Mouse (Mus musculus) CD4-positive, CD25-positive, alpha-beta regulatory T cell, adult 2 months (primary cell): ENCODE measurements around the gene Elmo3.

Experiments
- DNase-seq: peaks from one replicate; pipeline ENCODE4 v3.0.0-alpha.2; 2012; ENCODE audit warnings: low read depth, low spot score

The Elmo3 gene

DNA sequence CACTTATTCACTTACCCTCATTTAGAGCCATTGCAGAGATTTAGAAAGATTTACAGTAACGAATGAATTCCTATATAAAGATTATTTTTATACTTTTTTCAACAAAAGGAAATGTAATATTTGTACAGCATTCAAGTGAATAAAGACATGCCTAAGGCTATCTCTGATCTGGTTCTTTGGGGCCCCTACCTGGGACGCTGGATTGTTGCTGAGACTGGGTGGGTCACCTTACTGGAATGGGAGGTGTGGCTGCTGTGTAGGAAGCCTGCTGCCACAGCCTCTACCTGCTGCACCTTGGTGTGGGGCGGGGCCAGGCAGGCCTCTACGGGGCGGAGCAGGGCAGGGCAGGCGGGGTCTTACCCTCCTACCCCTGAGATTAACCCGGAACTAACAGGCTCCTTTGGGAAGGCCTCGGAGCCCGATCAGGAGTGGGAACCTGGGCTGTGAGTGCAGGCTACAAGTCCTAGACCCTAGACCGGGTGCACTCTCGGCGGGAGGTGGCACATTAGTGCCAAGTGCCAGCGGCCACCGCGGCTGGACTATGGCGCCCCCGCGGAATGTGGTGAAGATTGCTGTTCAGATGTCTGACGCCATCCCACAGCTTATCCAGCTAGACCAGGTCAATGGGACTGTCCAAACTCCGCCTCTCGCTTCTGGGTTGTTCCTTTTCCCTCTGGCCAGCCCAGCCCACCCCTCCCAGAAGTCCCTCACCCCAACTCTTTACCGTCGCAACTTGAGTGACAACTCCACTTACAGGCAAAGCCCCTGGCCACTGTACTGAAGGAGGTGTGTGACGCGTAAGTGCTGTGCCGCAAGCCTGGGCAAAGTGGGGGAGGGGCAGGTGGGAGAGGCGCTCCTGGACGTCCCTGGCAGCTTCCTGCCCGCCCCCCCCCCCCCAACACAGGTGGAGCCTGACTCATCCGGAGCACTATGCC, at the start of gene Elmo3:
Elmo3 (plus strand) TSS at position 391 of the 935 bp plus-strand sequence.
- peak; percentile 68 for DNase-seq

DNA sequence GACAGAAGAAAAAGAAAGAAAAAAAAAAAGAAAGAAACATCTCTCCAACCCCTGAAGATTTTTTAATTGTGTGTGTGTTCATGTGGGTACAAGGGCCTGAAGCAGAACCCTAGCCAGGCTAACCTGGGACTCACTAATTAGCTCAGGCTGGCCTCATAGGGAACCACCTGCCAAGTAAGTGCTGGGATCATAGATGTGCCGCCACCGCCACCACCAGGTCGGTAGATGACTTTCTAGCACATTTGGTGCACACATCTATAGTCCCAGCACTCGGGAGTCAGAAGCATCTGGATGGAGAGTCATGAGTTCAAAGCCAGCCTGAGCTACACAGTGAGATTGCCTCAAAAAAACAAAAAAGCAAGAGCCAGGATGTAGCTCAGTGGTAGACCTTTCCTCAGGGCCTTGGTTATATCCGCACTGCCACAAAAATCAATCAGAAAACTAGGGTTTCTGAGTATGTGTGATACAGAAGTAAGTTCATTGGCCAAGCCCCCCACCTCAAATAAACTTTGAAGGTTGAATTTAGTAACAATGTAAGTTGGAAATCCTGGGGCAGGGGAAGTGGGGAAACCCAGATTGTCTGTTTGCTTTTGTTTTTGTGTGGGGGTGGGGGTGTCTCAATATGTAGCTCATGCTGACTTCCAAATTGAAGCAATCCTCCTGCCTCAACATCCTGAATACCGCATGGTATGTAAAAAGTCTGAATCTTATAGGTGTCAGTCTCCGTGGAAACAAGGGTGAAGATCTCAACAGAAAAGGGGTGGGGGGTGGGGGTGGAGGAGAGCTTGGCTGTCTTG, 47.9 kb upstream of the Elmo3 start:
- DNase-seq, result no peak

DNA sequence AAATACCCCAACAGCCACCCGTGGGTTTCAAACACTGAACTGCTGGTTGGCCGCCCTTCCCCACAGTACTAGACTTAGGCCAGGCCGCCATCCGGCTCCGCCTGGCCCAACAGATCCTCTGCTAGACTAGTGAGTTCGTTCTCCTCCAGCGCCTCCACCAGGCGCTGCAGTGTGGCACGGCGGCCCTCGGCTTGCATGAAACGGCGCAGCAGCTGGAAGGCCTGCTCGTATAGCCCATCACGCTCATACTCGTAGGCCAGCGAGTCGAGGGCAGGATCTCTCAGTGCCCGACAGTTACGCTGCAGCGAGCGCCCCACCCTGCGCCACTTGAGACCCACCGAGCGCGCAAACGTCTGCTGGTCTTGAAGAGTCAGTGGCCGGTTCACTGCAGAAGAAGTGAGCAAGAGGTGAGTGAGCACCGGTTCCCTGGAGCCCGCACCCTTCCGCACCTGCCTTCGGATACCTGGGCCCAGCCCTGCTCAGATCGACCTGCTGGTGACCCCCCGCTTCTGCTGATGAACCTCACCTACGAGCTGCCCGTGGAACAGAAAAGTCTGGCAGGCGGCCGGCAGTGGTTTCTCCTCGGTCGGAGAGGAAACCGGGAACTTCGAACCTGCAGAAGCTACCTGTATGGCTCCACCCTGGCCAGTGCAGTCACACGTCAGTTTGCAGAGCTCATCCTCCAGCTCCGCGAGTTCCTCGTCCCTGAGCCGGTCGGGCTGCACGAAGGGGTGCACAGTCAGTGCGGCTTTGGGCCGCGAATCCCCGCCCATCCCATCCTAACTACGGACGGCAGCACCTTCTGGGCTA, 46.3 kb upstream of the Elmo3 start:
- DNase-seq, result no peak

DNA sequence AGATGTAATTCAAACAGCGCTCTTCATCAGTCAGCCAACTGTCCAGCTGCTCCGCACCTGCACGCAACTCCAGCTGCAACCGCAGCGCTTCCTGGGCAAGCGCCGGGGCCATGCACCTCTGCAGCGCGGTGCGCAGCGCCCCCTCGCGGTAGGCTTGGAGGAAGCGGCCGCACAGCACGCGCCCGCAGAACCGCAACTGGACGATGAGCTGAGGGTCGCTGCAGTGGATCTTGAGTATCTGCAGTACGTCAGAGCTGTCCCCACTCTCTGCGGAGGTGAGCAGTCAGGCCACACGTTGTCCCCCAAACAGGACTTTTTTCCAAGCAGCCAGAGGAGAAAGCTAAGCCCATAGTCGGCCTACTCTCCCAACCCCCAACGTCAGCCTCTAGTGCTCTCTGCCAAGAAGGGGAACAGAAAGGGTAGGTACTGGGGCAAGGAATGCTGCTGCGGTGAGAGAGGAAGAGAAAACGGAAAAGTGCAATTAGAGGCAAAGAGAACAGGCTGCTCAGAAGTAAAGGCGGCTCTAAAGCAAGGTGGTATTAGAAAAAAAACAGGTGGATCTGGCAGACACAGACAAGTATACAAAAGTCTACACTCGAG, 45.6 kb upstream of the Elmo3 start:
- DNase-seq, result peak; percentile 84

DNA sequence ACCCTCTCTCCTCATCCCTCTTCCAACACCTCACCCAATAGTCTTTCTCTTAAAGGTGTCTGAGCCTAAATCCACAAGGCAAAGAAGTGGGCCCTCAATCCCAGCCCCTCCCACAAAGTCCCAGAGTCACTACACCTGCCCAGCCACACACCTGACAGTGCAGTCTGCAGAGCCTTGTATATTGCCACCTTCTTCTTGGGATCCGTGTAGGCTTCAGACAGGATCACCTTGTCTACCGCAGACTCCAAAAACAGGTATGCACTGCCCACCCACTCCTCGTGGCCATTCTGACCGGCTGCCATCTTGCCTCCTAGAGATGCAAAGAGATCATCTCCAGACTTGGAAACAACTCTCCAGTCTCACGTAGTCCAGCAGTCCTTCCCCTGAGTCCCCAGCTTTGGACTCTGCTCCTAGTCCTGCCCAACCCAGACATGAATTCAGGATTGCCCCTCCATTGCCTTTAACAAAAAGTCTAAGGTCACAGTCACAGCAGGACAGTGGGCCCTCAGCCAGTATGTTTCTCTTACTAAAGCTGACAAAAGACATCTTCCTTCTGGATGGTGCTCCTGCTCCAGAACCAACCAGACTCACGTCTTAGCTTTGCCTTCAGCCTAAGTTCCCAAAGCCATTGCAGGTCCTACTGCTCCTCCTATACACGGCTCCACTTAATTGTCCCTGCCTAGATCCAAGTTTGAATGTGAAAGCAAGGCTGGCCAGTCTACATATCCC, 44.9 kb upstream of the Elmo3 start:
- DNase-seq, result no peak

DNA sequence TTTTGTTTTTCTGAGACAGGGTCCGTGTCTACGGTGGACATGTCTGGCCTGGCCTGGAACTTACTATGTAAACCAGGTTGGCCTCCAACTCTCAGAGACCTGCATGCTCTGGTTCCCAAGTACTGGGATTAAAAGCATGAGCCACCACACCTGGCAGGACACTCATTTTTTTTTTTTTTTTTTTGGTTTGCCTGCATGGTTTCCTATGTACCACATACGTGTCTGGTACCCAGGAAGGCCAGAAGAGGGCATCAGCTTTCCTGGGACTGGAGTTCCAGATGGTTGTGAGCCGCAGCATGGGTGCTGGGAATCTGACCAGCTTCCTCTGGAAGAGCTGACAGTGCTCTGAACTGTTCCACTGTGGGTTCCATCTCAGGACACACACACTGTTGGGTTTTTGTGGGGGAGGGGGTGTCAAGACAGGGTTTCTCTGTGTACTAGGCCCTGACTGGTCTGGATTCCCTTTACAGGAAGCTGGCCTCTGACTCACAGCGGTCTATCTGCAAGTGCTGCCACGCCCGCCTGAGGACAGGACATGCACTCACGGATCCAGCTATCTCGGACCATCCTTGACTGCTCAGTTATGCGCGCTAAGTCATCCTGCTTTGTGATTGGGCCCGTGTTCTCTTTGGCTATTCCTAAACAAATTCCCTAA, 43.9 kb upstream of the Elmo3 start:
- DNase-seq, result no peak

DNA sequence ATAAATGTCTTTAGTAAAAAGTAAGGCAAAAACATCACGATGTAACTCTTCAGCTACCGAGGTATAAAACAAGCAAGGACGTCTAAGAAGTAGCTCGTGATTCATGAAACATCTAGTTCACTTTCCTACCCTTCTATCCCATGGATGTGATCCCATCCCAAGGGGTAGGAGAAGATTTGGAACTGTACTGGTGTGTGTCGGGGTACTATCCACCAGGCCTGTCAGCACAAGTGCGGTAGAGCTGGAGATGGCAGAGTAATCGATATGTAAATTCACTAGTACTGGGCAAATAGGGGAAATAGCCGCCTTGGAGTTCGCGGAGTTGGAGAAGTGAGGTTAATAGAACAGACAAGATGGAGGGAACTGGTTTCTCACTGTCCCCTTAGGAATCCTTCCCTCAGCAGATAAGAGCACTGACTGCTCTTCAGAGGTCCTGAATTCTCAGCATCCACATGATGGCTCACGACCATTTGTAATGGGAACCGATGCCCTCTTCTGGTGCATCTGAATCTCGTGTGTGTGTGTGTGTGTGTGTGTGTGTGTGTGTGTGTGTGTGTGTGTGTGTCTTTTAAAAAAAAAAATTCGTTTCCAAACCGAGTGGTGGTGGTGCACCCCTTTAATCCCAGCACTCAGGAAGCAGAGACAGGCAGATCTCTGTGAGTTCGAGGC, 42.0 kb upstream of the Elmo3 start:
- peak; percentile 30 for DNase-seq

DNA sequence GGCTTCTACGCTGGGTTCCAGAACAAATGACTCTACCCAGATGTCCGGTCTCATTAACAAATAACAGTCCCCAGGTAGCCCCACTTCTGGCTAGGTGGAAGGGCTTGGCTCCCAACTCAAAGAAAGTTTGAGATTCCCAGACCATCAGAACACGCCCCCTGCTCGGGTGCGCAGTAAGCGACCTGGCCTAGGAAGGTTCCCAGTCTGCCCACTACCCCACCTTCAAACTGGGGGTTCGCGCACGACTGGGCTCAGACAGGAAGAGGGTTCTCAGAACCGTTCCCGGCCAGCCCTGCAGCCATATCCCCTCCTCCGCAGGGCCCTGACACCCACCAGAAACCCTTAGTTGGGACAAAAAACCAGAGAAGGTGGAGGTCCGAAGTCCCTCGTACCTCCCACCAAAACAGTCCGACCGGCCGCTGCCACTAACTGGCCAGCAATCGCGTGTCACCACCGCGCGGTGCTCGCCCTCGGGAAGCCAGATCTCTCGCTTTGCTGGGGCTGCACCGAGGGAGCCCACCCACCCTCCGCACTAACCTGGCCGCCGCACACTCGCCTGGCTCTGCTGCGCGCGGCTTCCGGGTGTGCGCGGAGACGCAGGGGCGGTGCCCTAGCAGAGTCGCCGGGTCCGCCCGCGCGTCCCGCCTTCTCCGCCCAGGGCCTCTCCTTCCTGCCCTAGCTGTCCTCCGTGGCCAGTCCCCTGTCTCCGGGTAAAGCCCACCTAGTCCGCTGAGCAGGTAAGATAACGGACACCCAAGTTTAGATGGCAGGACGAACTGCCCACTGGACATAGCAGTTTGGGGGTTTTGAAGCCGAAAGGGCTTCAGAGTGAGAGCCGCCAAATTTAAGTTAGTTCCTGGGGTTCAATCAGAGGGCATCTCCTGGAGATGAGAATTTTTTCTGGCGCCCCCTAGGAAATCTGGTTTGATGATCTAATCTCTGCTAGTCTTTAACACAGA, 41.1 kb upstream of the Elmo3 start, which contains the start of the genes Tradd and Fbxl8:
Tradd (minus strand) TSS at position 586 of the 959 bp plus-strand sequence.
Fbxl8 (plus strand) TSS at position 625 of the 959 bp plus-strand sequence.
- DNase-seq, result peak; percentile 85

DNA sequence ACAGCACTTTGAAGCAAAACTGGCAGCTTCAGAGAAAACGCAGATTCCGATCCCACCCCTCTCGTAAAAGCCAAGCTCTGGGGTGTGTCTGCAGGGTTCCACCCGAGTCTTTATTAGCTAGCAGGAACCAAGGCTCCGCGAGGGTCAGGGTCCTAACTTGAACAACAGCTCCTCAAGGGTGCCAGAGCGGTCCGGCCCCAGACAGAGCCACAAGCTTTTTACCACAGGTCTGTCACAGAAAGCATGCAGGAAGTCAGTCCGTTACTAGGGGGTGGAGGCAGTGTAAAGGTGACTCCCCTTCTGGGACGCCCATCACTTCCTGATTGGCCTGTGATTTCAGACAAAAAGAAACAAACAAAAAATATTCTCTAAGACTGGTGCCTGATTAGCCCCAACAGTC, 40.3 kb upstream of the Elmo3 start:
- peak; percentile 82 for DNase-seq

DNA sequence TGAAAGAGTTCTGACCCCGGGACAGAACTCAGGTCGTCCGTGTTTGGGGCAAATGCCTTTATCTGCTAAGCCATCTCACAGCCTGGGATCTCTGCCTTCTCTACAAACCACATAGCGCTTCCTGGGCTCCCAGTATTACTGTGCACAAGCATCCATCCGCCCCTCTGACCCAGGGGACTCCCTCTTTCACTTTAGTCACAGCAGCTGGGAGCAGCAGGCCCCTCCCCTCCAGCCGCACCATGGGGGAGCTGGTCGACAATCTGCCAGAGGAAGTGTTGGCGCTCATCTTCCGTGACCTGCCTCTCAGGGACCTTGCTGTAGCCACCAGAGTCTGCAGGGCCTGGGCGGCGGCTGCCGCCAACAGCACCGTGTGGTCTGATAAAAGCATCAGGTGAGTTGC, 38.6 kb upstream of the Elmo3 start:
- peak; percentile 66 for DNase-seq

DNA sequence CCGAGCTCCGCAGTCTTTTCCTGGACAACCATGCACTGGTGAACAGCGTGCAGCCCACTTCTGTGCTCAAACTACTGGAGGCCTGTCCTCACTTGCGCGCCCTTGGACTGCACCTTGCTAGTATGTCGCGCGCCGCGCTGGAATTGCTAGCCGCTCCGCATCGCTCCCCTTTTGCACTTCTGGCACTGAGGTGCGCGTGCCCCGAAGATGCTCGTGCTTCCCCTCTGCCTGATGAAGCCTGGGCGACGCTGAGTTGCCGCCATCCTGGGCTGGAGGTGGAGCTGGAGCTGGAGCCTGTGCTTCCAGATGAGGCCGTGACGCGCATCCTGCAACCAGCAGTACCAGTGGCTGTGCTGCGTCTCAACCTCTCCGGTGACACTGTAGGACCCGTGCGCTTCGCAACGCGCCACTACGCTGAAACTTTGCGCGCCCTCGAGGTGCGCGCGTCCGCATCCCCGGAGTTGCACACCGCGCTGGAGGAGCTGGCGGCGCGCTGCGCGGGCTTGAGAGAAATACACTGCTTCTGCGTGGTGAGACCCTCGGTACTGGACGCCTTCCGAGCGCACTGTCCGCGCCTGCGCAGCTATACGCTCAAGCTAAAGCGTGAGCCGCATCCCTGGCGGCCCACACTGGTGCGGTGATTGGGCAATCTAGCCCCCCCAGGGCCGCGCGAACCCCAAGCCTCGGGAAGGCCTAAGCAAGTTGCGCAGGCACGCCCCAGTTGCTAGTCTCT, 36.9 kb upstream of the Elmo3 start:
- no peak for DNase-seq

DNA sequence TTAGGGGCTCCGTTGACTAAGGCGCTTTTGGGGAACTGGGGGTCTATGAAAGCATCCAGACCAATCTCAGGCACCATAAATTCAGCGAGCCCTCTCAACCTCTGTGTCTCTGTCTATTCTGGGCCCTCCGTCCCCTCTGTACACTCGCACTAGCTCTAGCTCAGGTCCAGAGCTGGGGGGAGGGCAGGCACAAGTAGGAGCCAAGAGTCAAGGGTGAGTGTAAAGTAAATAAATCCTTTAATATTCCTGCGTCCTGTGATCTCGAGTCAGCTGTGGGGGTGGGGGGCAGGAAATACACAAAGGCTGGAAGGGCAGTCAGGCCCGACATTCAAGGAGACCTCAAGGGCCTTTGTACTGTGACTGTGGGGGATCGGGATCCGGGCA, 36.3 kb upstream of the Elmo3 start:
- no peak for DNase-seq

DNA sequence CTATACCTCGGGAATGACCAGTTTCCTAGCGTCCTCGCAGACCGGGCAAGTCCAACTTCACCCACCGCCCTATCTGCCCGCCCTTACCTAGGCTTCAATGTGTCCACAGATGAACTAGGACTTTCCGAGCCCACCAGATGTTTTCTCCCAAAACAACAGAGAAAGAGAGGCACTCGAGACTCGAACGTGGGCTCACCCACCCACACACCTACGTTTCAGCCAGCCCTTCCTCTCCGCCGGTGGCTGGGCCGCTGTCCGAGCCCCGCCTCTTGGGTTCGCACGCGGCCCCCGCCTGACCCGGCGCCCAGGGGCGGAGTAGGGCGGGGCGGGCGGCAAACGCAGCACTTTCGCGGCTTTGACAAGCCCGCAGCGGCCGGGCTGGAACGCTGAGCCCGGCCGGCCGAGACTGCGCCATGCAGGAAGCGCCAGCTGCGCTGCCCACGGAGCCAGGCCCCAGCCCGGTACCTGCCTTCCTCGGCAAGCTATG, 35.9 kb upstream of the Elmo3 start, which contains the start of gene Hsf4:
Hsf4 (plus strand) TSS at position 341 of the 487 bp plus-strand sequence.
- DNase-seq, result peak; percentile 53

DNA sequence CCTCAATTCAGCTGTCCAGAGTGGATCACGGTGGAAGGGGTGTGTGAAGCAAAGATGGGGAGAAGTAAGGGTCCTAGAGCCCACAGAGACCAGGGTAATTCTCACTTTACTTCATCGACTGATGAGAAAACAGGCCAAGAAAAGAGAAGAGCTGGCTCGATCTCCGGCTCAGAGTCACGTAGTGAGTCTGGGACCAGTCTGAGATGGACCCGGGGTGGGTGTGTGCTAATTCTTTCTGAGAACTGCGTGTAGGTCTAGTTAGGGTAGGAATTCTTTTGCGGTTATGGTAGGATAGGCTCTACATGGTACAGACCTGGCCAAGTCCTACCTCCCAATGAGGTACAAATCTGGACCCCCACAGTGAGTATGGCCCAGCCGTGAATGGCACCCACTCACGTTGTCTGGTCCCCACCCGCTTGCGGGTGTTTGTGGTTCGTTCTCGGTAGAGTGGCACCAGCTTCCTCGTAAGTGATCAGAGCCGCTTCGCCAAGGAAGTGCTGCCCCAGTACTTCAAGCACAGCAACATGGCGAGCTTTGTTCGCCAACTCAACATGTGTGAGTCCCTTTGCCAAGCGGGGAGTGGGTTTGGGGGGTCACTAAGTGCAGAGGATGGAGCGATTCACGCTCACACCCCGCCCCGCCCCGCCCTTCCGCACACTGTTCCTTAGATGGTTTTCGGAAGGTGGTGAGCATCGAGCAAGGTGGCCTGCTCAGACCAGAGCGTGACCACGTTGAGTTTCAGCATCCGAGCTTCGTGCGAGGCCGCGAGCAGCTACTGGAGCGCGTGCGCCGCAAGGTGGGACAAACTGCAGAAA, 35.1 kb upstream of the Elmo3 start:
- peak; percentile 46 for DNase-seq

DNA sequence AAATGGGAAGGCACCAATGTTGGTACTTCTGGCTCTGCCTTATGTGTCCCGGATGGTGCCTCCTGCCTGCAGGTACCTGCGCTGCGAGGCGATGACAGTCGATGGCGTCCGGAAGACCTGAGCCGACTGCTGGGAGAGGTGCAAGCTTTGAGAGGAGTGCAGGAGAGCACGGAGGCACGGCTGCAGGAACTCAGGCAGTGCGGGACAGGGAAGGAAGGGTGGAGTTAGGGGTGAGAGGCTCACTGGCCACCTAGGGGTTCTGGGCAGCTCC, 34.5 kb upstream of the Elmo3 start:
- DNase-seq, result peak; percentile 43

DNA sequence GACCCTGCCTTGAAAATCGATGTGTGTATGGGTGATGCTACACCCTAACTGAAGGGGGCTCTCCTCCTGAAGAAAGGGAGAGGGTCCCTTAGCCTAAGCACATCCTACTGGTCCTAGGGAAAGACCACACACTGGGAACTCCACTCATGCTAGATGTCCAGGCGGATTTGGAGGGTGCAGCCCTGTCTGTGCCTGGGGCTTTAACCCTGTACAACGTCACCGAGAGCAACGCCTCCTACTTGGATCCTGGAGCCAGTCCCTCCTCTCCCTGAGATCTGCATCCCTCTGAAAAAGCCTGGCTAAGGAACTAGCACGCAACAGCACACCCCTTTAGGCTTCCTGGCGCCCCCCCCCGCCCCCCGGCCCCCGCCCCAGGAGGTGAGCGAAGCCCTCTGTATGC, 30.0 kb upstream of the Elmo3 start:
- no peak for DNase-seq

DNA sequence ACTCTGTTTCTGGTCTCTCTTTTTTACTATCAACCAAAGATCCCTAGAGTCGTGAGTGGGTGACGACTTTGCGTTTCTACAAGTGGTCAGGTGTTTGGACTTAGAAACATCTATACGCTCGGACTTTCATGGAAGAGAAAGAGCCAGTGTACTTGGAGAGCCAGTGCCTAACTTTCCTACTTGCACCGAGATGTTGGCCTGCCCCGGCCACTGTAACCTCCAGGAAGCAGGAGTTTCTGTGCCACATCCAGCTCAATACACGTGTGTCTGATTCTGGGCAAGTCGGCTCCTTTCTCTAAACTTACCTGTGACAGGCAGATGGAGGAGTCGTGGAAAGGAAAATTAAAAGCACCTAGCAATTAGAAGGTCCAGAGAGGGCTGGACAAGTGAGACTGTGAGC, 29.6 kb upstream of the Elmo3 start, which contains the start of gene Nol3:
Nol3 (plus strand) TSS at position 301 of the 400 bp plus-strand sequence.
- no peak for DNase-seq
